Mouse (Mus musculus): ENCODE measurements at regions not wholly inside any gene's neighbourhood (a gene's known extent, or its start where the extent isn't known, plus 50 kb on each side); places are given as distances from the start of the nearest gene placed in this dataset.

GRCm38 (mm10) chr3:134015412-134015811, 220.9 kb upstream of the Cxxc4 start:
- Histone ChIP-seq H3K27me3 (no peaks in the 10 kb centered on the region), H3K4me1 (replicated peaks) (0 out of 2 replicates have a peak, but pooled peaks cover 2% of the 10 kb centered on the region)
- 72% methylated on average over 3 of the region's 3 CpGs for WGBS

GRCm38 (mm10) chr3:134033862-134034261, 202.4 kb upstream of the Cxxc4 start:
- H3K4me1 ChIP-seq (replicated peaks) = no peaks in the 10 kb centered on the region
- H3K27ac ChIP-seq = no peak overlapping the region
- H3K4me3 ChIP-seq = no peak overlapping the region
- H3K36me3 ChIP-seq = no peaks in the 10 kb centered on the region
- H3K4me2 ChIP-seq = no peak overlapping the region
- 64% methylated on average over 5 of the region's 5 CpGs for WGBS
- no peak for ATAC-seq (replicated peaks; ENCODE audit: insufficient number of reproducible peaks, insufficient read depth, low FRiP score, low read depth)
- H3K9ac ChIP-seq = no peak overlapping the region
- H3K27me3 ChIP-seq = no peaks in the 10 kb centered on the region
- no peaks in the 10 kb centered on the region for H3K9me3 ChIP-seq (replicated peaks)

More at GRCm38 (mm10) chr3:134015412-134015811, 220.9 kb upstream of the Cxxc4 start:
- no peaks in the 10 kb centered on the region for H3K9me3 ChIP-seq (replicated peaks)
- H3K9ac ChIP-seq = no peak overlapping the region
- H3K4me2 ChIP-seq = no peak overlapping the region
- H3K27ac ChIP-seq = no peak overlapping the region
- no peak for ATAC-seq (replicated peaks; ENCODE audit: insufficient number of reproducible peaks, insufficient read depth, low FRiP score, low read depth)
- H3K4me3 ChIP-seq = no peak overlapping the region
- H3K36me3 ChIP-seq = no peaks in the 10 kb centered on the region

- ATAC-seq (replicated peaks; ENCODE audit: insufficient number of reproducible peaks, insufficient read depth, low FRiP score, low read depth) = no peak
- no peak overlapping the region for H3K27ac ChIP-seq
- H3K4me2 ChIP-seq = no peak overlapping the region
- no peaks in the 10 kb centered on the region for H3K27me3 ChIP-seq
- H3K4me1 ChIP-seq (replicated peaks) = no peaks in the 10 kb centered on the region
- H3K36me3 ChIP-seq = no peaks in the 10 kb centered on the region
- no peak overlapping the region for H3K4me3 ChIP-seq
- WGBS = 79% methylated on average over 6 of the region's 6 CpGs
- no peaks in the 10 kb centered on the region for H3K9me3 ChIP-seq (replicated peaks)
- no peak overlapping the region for H3K9ac ChIP-seq
Measured at GRCm38 (mm10) chr3:134036310-134036934, 199.9 kb upstream of the Cxxc4 start.

GRCm38 (mm10) chr3:134050649-134051048, 185.6 kb upstream of the Cxxc4 start:
- Histone ChIP-seq H3K27me3 (no peaks in the 10 kb centered on the region), H3K27ac (no peak overlapping the region), H3K4me1 (replicated peaks) (no peaks in the 10 kb centered on the region), H3K4me2 (no peak overlapping the region), H3K36me3 (no peaks in the 10 kb centered on the region), H3K9ac (no peak overlapping the region), H3K9me3 (replicated peaks) (no peaks in the 10 kb centered on the region), H3K4me3 (no peak overlapping the region)
- ATAC-seq (replicated peaks; ENCODE audit: insufficient number of reproducible peaks, insufficient read depth, low FRiP score, low read depth) = no peak

GRCm38 (mm10) chr3:134082461-134082860, 153.8 kb upstream of the Cxxc4 start:
- Histone ChIP-seq H3K4me2 (no peak overlapping the region), H3K9ac (no peak overlapping the region), H3K4me1 (replicated peaks) (no peaks in the 10 kb centered on the region), H3K27me3 (no peaks in the 10 kb centered on the region), H3K36me3 (no peaks in the 10 kb centered on the region), H3K9me3 (replicated peaks) (no peaks in the 10 kb centered on the region), H3K27ac (no peak overlapping the region), H3K4me3 (no peak overlapping the region)
- WGBS = 75% methylated on average over 1 of the region's 1 CpGs
- ATAC-seq (replicated peaks; ENCODE audit: insufficient number of reproducible peaks, insufficient read depth, low FRiP score, low read depth) = no peak

GRCm38 (mm10) chr3:134099471-134100125, 136.7 kb upstream of the Cxxc4 start:
- H3K9ac ChIP-seq = no peak overlapping the region
- no peak for ATAC-seq (replicated peaks; ENCODE audit: insufficient number of reproducible peaks, insufficient read depth, low FRiP score, low read depth)
- 66% methylated on average over 3 of the region's 3 CpGs for WGBS
- no peaks in the 10 kb centered on the region for H3K36me3 ChIP-seq
- H3K9me3 ChIP-seq (replicated peaks) = no peaks in the 10 kb centered on the region
- no peak overlapping the region for H3K27ac ChIP-seq
- H3K27me3 ChIP-seq = no peaks in the 10 kb centered on the region
- H3K4me3 ChIP-seq = no peak overlapping the region
- H3K4me1 ChIP-seq (replicated peaks) = peaks cover 12% of the 10 kb centered on the region
- no peak overlapping the region for H3K4me2 ChIP-seq

DNA sequence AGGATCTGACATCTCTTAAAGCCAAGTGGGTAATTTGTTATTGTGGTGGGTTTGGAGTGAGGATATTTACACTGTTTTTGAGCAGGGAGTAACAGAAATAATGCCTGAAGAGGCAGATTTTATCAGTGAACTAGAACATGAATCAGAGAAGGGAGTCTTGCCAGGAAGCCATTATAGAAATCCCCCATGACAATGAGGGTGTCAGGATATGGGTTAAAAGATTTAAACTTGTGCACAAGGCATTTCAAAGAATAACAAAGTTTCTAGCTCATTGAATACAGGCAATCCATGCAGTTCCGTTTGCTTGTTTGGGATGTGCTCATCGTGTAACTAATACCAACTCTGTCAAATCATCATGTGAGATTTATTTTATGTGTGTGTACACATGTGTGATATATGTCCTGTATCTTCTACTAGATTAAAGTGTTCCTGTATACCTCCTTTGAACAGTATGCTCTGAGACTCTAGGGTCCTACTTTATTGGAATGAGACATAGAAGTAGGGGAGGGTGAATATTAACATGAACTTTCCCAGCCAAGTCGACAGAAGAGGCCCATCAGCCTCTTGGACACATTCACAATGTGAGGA, 134.0 kb upstream of the Cxxc4 start:
- whole genome bisulfite sequencing = 64% methylated on average over 3 of the region's 3 CpGs
- Histone ChIP-seq H3K4me1 (replicated peaks) (peaks cover 8% of the 10 kb centered on the region), H3K9me3 (replicated peaks) (no peaks in the 10 kb centered on the region), H3K4me2 (no peak overlapping the region), H3K27ac (no peak overlapping the region), H3K4me3 (no peak overlapping the region), H3K27me3 (no peaks in the 10 kb centered on the region), H3K36me3 (no peaks in the 10 kb centered on the region), H3K9ac (no peak overlapping the region)
- ATAC-seq (replicated peaks; ENCODE audit: insufficient number of reproducible peaks, insufficient read depth, low FRiP score, low read depth) = no peak

GRCm38 (mm10) chr3:134104625-134105024, 131.7 kb upstream of the Cxxc4 start:
- Histone ChIP-seq H3K4me2 (no peak overlapping the region), H3K27ac (no peak overlapping the region), H3K4me3 (no peak overlapping the region), H3K4me1 (replicated peaks) (peaks cover 7% of the 10 kb centered on the region), H3K9me3 (replicated peaks) (no peaks in the 10 kb centered on the region), H3K36me3 (no peaks in the 10 kb centered on the region), H3K9ac (no peak overlapping the region), H3K27me3 (no peaks in the 10 kb centered on the region)
- no peak for ATAC-seq (replicated peaks; ENCODE audit: insufficient number of reproducible peaks, insufficient read depth, low FRiP score, low read depth)
- 86% methylated on average over 1 of the region's 1 CpGs for WGBS

DNA sequence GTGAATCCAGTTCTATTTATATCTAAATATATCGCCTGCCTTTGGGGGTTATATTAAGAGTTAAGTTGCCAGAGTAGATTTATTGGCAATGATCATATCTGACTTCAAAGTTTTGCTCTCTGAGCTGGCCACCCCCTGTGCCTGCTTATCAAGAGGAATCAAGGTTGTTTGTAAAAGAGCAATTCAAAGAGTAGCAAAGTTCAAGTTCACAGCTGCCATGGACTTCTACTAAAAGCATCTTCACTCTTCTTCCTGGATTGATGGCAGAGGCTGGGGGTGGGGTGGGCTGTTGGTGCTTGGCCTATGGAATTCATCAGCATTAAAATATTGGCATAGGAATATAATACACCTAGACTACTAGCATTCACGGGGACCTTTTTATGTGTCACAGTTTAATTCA, 131.2 kb upstream of the Cxxc4 start:
- Histone ChIP-seq H3K9me3 (replicated peaks) (no peaks in the 10 kb centered on the region), H3K4me2 (no peak overlapping the region), H3K9ac (no peak overlapping the region), H3K27me3 (no peaks in the 10 kb centered on the region), H3K4me1 (replicated peaks) (peaks cover 2% of the 10 kb centered on the region), H3K36me3 (no peaks in the 10 kb centered on the region), H3K4me3 (no peak overlapping the region), H3K27ac (no peak overlapping the region)
- ATAC-seq (replicated peaks; ENCODE audit: insufficient number of reproducible peaks, insufficient read depth, low FRiP score, low read depth) = no peak
- 76% methylated on average over 2 of the region's 2 CpGs for WGBS

DNA sequence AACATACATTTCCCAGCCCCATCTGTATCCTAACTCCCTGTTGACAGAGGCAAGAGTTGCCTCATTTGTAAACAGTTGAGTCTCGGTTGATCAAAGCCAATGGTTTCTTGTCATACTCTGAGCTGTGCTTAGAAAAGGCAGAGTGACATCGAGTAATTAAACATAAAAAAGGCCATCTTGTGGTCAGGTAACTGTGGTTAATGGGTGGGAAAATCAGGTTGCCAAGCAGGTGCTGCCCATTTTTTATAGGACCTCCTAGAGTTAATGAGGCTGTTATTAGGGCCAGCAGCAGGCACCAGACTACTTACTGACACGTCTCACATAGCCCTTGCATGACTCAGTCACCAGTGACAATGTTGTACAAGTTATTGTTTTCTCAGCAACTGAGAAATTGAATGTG, 130.7 kb upstream of the Cxxc4 start:
- Histone ChIP-seq H3K36me3 (no peaks in the 10 kb centered on the region), H3K27ac (no peak overlapping the region), H3K4me1 (replicated peaks) (no peaks in the 10 kb centered on the region), H3K9ac (no peak overlapping the region), H3K9me3 (replicated peaks) (no peaks in the 10 kb centered on the region), H3K4me2 (no peak overlapping the region), H3K4me3 (no peak overlapping the region), H3K27me3 (no peaks in the 10 kb centered on the region)
- ATAC-seq (replicated peaks; ENCODE audit: insufficient number of reproducible peaks, insufficient read depth, low FRiP score, low read depth) = no peak
- WGBS = 70% methylated on average over 3 of the region's 3 CpGs

DNA sequence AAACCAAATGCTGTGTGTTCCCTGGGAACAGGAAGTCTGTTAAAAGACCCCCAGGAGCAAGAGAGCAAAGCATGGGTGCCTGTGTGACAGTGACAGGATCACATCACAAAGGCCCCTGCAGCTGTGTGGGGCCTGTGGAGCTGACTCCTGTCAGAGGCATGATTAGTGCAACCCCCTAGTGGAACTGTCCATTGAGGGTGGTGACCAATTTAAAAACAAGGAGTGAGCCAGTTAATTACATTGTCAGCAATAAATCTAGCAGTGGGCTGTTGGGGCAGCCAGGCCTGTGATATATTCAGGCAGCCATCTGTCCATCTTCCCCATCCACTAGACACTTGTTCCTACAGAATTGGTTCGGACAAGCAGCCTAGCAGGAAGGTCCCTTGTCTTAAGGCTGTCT, 121.8 kb upstream of the Cxxc4 start:
- H3K4me1 ChIP-seq (replicated peaks) = no peaks in the 10 kb centered on the region
- no peak for ATAC-seq (replicated peaks; ENCODE audit: insufficient number of reproducible peaks, insufficient read depth, low FRiP score, low read depth)
- H3K36me3 ChIP-seq = no peaks in the 10 kb centered on the region
- WGBS = 85% methylated on average over 1 of the region's 1 CpGs
- no peak overlapping the region for H3K4me3 ChIP-seq
- no peak overlapping the region for H3K9ac ChIP-seq
- H3K4me2 ChIP-seq = no peak overlapping the region
- no peaks in the 10 kb centered on the region for H3K9me3 ChIP-seq (replicated peaks)
- H3K27ac ChIP-seq = no peak overlapping the region
- no peaks in the 10 kb centered on the region for H3K27me3 ChIP-seq

DNA sequence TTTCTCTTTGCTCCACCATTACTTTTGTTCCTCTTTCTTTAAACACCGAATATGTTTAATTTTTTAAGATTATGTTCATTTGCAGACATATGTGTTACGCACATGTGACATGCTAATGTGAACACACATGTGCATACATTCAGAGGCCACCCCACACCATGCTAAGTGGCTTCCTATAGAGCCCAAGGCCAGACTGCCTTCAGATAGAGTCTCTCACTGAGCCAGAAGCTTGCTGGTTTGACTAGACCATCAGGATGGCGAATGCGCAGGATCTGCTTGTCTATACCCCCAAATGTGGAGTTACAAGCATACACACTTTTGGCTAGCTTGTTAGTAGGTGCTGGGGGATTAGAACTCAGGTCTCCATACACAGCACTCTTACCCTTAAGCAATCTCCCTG, 121.3 kb upstream of the Cxxc4 start:
- H3K27ac ChIP-seq = no peak overlapping the region
- H3K9ac ChIP-seq = no peak overlapping the region
- no peaks in the 10 kb centered on the region for H3K27me3 ChIP-seq
- no peak for ATAC-seq (replicated peaks; ENCODE audit: insufficient number of reproducible peaks, insufficient read depth, low FRiP score, low read depth)
- no peaks in the 10 kb centered on the region for H3K9me3 ChIP-seq (replicated peaks)
- H3K4me3 ChIP-seq = no peak overlapping the region
- 89% methylated on average over 4 of the region's 4 CpGs for WGBS
- no peak overlapping the region for H3K4me2 ChIP-seq
- H3K36me3 ChIP-seq = no peaks in the 10 kb centered on the region
- no peaks in the 10 kb centered on the region for H3K4me1 ChIP-seq (replicated peaks)

Data from heart, embryonic 15.5 days (tissue).